Mouse (Mus musculus) testis, adult 2 months (tissue): ENCODE data around the gene Mrtfa.

Source experiments
- CTCF ChIP-seq: fragments of 200-500 bp; IDR thresholded peaks from 2 replicates; pipeline ENCODE4 v1.5.1; 2012; ENCODE audit warnings: low read depth, mild to moderate bottlenecking, inconsistent platforms, low read length, moderate library complexity; ENCODE audit not compliant: control insufficient read depth, insufficient read depth, insufficient replicate concordance
- POLR2A ChIP-seq: fragments of 200-500 bp; IDR thresholded peaks from 2 replicates; pipeline ENCODE4 v1.6.1; 2012; ENCODE audit warnings: low read depth, mild to moderate bottlenecking, inconsistent platforms, low read length, moderate library complexity; ENCODE audit not compliant: control insufficient read depth

- TF ChIP-seq CTCF (no peak), POLR2A (no peak)
Measured at GRCm38 (mm10) chr15:81016488-81016887, 174.1 kb downstream of the Mrtfa start.
